Mouse (Mus musculus): Measurements from ENCODE around the gene Adamts17.

Gene Adamts17

DNA sequence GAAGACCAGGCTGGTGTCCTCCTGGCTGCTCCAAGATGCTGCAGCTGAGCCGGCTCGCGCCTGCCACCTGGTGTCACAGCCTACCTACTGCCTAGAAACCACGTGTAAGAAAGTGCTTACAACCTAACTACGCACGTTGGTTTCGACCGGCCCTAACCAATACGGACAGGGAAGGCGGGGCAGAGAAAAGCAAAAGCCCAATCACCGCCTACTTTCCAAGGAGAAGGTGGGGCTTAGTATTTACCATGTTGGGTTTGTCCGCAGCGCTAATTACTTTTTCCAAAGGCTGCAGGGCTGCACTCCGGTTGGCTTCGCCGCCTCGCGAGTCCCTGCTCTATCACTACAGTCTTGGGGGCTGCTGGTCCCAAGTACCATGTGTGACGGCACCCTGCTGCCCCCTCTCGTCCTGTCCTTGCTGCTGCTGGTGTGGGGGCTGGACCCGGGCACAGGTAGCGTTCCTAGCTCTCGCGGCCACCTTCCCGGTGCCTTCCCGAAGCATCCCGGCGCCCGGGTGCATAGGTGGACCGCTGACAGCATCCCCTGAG lies at the start of gene Adamts17:
Gene Adamts17 (plus strand): TSS at position 273 of the 545 bp plus-strand sequence.
- peak; percentile 98 for DNase-seq (ENCODE audit: low spot score)

DNA sequence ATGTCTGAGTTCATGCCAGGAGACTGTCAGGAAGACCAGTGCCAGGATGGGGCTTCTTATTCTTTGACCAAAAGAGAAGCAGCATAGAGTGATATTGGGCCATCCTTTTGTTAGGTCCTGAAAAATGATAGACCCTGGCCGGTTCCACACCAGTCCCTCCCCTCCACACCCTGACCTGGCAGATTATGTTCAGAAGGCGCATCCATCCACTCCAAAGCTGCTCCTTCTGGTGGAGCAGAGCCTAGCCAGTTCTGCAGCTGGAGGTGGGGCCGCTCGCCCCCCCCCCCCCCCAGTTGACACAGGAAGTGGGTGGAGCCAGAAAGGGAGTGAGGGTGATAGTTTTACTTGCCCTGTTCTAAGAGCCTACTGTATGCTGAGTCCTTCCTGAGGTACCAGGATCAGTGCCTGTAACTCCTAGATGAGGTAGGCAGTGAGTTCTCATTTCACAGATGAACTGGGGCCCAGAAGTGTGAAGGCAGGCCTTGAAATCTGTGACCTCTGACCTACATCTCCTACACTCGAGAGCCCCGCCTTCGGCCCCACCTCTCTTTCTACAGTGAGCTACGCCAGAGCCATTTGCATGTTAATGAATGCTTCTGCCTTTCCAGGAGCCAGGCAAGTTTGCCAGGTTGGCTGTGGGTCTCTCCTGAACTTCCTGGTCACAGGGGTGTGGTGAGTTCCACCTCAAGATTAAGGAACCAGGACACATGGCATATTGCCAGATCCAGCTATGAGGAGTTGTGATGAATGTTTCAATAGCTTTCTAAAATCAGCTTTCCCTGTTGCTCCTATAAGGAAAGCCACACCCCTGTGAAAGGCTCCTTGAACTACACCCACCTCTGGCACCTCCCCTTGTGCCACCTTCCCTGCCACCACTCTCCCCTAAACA lies 49.4 kb upstream of the Adamts17 start:
- DNase-seq (ENCODE audit: low spot score) = peak; percentile 49

DNA sequence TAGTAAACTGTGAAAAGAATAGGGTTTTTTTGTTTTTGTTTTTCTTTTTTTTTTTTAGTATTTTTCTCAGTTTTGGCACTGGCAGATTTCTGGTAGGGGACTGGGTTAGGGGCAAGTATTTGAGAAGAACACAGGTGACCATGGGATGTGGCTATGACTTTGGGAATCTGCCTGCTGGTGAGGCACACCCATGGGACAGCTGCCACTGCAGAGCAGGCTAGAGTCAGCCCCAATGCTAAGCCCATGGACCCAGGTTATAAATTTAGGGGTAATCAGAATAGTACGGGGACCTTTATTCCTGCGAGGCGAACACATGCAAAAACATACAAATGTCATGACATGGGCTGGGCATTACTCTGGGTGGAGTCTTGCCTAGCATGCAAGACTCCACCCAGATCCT lies 48.5 kb upstream of the Adamts17 start:
- no peak for DNase-seq (ENCODE audit: low spot score)

GRCm38 (mm10) chr7:66796909-66797308 lies 42.6 kb upstream of the Adamts17 start:
- no peak for DNase-seq (ENCODE audit: low spot score)

- DNase-seq (ENCODE audit: low spot score) = no peak
Observed at GRCm38 (mm10) chr7:66797345-66797744, 42.2 kb upstream of the Adamts17 start.

DNA sequence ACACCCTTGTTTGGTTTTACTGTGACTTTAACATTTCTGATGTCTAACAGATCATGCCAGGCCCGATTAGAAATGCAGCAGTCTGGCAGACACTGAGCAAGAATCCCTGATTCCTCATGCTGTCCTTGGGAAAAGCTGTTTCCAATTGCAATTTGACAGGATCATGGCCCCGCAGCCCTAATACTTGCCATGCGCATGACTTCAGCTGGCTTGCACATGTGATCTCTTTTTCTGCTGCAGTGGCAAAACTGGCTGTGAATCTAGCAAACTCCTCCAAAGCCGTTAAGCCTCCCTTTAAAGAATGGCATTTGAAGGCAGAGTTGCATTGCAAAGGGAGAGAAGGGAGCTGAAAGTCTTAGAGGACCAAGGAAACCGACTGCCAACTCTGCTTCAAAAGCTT lies 40.7 kb upstream of the Adamts17 start:
- peak; percentile 59 for DNase-seq (ENCODE audit: low spot score)

DNA sequence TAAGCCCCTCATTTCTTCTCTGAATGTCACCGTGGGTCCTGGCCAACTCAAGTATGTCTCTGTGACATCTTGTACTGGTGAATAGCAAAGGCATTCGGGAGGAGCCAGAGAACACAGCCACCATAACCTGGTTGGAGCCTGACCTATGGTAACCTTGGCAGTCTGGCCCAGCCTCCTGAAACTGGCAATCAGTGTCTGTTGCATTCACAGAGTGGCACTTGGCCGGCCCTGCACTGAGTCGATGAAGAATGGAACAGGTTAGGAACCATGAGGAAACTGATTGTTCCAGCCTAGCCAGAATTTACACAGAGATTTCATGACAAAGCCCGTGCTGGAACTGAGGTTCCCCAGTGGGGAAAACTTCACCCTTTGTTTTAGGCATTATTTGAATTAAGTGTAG lies 38.8 kb upstream of the Adamts17 start:
- DNase-seq (ENCODE audit: low spot score) = no peak

GRCm38 (mm10) chr7:66801785-66802184 lies 37.8 kb upstream of the Adamts17 start:
- no peak for DNase-seq (ENCODE audit: low spot score)

DNA sequence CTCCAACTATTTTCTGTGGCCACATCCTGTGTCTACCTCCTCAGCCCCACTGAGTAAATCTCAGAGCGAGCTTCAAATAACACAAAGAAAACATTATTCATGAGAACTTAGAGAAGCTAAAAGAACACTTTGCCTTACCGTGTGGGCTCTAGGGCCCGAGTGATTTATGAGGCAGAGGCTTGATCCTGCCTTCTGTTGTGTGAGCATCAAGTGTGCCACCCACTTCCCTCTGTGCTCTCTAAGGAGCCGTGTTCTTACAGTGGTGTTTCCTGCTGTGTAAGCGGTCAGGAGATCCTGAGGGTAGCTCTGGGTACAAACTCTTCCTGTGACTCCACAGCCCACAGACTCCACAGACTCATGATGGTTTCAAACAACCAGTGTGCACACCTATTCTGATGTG lies 35.7 kb upstream of the Adamts17 start:
- DNase-seq (ENCODE audit: low spot score) = peak; percentile 30

DNA sequence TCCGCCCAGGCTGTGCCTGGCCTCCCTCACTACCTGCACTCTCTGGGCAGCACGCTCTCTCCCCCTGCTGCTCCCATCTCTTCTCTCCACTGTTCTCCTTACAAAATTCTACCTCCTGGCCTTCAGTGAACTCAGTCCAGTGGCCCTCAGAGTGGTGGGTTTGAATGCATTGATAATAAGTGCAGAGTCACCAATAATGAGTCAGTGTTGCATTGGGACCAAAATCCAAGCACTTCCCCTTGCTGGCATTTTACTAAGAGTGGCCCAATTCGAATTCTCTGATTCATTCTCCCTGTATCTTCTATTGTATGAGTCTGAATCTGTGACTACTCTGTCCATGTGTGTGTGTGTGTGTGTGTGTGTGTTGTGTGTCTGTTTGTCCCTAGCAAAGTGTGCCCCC lies 32.7 kb upstream of the Adamts17 start:
- no peak for DNase-seq (ENCODE audit: low spot score)

DNA sequence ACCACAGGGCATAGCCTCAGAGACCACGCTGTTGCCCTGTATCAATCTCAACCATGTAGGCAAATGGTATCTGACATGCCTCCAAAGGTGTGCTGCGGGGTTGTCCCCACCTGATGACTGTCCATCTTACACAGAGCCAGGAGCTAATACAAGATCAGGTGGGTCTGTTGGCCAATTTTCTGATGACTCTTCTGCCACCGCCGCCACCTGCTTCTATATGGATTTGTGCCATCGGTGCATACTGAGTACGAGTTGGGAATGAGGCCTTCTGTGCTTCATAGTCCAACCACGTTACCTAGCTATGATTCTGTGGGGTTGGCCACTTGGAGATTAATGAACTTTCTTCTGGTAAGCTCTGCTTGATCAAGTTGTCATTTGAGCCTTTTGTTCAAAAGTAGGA lies 29.1 kb upstream of the Adamts17 start:
- no peak for DNase-seq (ENCODE audit: low spot score)

GRCm38 (mm10) chr7:66811294-66811693 lies 28.2 kb upstream of the Adamts17 start:
- no peak for DNase-seq (ENCODE audit: low spot score)

DNA sequence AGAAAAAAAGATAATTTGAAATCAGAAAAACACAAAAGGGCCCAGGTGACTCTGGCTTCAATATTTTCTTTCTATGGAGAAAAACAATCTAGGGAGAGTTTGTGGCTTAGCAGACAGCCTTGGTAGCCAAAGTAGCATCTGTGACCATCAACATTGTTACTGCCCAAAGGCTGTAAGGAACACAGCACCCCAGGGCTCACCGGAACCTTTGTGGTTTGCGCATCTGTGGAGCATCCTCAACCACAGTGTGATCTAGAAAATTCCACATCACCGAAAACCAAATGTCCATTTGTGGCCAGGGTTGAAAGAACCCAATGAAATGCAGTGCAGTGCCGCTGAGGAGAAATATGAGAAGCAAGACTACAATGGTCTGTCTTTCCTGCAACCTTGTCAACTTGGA lies 27.2 kb upstream of the Adamts17 start:
- no peak for DNase-seq (ENCODE audit: low spot score)

GRCm38 (mm10) chr7:66812737-66813136 lies 26.8 kb upstream of the Adamts17 start:
- DNase-seq (ENCODE audit: low spot score) = no peak

DNA sequence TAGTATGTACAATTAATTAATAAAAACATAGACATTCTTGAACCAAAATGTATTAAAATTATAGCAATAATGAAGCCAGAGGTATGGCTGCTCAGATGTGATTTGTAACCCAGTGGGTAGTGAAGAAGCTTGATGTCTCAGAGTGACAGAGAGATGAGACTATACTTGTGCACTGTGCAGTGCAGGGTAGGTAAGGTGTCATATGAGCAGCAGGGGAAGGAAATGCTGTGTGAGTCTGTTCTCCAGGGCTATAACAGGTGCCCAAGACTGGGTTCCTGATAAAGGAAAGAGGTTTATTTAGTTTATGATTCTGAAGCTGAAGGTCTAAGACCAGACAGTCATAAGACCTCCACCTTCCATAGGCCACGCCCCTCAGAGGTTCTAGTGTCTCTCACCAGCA lies 26.4 kb upstream of the Adamts17 start:
- DNase-seq (ENCODE audit: low spot score) = no peak

DNA sequence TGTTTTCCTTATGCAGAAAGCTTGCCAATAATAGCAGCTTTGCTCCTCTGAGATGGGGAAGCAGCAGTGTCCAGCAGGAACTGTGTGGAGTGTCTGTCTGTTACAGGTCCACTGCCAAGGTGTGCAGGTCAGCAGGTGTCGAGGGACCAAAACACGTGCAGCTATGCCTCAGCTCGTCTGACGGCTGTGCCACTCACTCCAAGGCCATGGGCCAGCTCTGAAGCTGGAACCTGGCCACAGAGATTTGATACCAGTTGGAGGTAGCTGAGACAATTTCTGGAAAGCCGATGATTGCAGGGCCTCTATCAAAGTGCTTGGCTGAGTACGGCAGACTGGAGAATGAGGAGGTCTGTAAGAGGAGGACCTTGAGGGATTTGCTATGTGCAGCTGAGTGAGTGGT lies 24.0 kb upstream of the Adamts17 start:
- DNase-seq (ENCODE audit: low spot score) = no peak

DNA sequence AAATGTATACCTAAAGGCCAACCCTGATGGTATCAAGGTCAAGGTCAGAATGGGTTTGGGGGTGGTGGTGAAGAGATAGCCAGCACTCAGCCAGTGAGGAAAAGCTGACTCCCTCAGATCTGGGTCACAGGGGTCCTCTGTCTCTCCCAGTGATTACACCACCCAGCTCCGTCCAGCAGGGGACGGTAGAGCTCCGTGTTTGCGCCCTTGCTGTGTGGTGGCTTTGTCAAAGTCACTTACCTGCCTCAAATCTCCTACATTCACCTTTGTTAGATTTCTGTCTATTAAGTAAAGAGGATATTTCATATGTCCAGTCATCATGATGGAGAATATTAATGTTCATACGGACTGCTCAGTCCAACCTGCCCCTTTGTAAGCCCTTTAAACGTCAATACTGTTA lies 19.5 kb upstream of the Adamts17 start:
- DNase-seq (ENCODE audit: low spot score) = peak; percentile 65

- no peak for DNase-seq (ENCODE audit: low spot score)
Observed at GRCm38 (mm10) chr7:66830803-66831202, 8.7 kb upstream of the Adamts17 start.

- DNase-seq (ENCODE audit: low spot score) = no peak
Observed at GRCm38 (mm10) chr7:66831295-66831694, 8.2 kb upstream of the Adamts17 start.

GRCm38 (mm10) chr7:66840008-66840719 lies 629 bp downstream of the Adamts17 start:
- peak; percentile 66 for DNase-seq (ENCODE audit: low spot score)

DNA sequence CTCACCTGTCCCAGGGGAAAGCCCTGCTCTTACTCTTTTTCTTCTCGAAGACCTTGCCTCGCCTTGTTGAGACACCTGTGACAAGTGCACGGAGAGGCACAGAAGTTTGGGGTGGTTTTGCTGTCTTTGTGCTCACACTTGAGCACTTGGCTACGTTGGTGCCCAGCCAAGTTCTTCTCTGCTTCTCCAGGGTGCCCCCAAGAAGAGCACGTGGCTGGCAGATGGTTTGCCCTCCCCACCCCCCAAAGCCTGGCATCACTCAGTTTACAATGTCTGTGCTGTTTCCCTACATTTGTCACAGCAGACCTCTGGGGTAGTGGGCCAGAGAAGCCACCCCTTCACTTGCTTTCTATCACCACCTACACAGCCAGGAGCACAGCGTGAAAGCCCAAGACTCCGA lies 1.6 kb downstream of the Adamts17 start:
- no peak for DNase-seq (ENCODE audit: low spot score)

GRCm38 (mm10) chr7:66842021-66842420 lies 2.5 kb downstream of the Adamts17 start:
- DNase-seq (ENCODE audit: low spot score) = peak; percentile 84

- DNase-seq (ENCODE audit: low spot score) = no peak
Observed at GRCm38 (mm10) chr7:66843846-66844245, 4.3 kb downstream of the Adamts17 start.
